Mouse (Mus musculus) small intestine, adult 2 months (tissue): Measurements from ENCODE around the gene Inpp5a. TPM values are rescaled to one million over a fixed set of nuclear protein-coding genes. Genes with fewer than 3 reads are reported as not detected.

ENCODE experiments used
- H3K27ac ChIP-seq: fragments of 200-500 bp; 2 replicates; pipeline ENCODE4 v1.5.1; 2012; ENCODE audit warnings: low read depth, low read length, control low read depth, inconsistent platforms; ENCODE audit not compliant: insufficient read depth
- H3K27me3 ChIP-seq: fragments of 200-500 bp; 2 replicates; pipeline ENCODE4 v1.6.1; 2012; ENCODE audit warnings: mild to moderate bottlenecking, moderate library complexity, low read length, inconsistent platforms; ENCODE audit not compliant: control insufficient read depth, insufficient read depth
- H3K36me3 ChIP-seq: fragments of 200-500 bp; 2 replicates; pipeline ENCODE4 v1.6.1; 2012; ENCODE audit warnings: mild to moderate bottlenecking, low read length, control low read depth, inconsistent platforms; ENCODE audit not compliant: control insufficient read depth, insufficient read depth
- H3K4me1 ChIP-seq: fragments of 200-500 bp; 2 replicates; pipeline ENCODE4 v1.6.1; 2012; ENCODE audit warnings: low read length, inconsistent platforms, mixed read lengths; ENCODE audit not compliant: control insufficient read depth, insufficient read depth, insufficient read length
- H3K4me3 ChIP-seq: fragments of 200-500 bp; 2 replicates; pipeline ENCODE4 v1.5.1; 2012; ENCODE audit warnings: low read depth, mild to moderate bottlenecking, control low read depth, inconsistent platforms, low read length, moderate library complexity
- CTCF ChIP-seq: fragments of 200-500 bp; IDR thresholded peaks from 2 replicates; pipeline ENCODE4 v1.5.1; 2012; ENCODE audit warnings: low read depth, mild to moderate bottlenecking, control low read depth, inconsistent platforms, low read length, moderate library complexity, mixed read lengths; ENCODE audit not compliant: insufficient replicate concordance, insufficient read length; ENCODE audit errors: extremely low read depth
- POLR2A ChIP-seq: fragments of 200-500 bp; IDR thresholded peaks from 2 replicates; pipeline ENCODE4 v1.6.1; 2012; ENCODE audit warnings: low read depth, mild to moderate bottlenecking, control low read depth, inconsistent platforms, low read length, moderate library complexity
- WGBS: fragments of 180-500 bp; shearing (Covaris S2); methylation state at CpG from one replicate; pipeline ENCODE4 v1.1.7; 2018; 5-methylcytosine and 5-hydroxymethylcytosine counted together
- polyA plus RNA-seq: library from polyadenylated mRNA; depleted of rRNA; stranded (reverse); fragments of >200 nt; gene quantifications from 2 replicates; pipeline ENCODE4 v1.2.3, GENCODE M21; 2012

Inpp5a gene
- polyA plus RNA-seq, 1 experiment = 56.6 TPM

GRCm38 (mm10) chr7:139392106-139392505, 3.2 kb downstream of the Inpp5a start:
- H3K4me3 ChIP-seq = no peak overlapping the region
- no peak for TF ChIP-seq POLR2A
- no peak for TF ChIP-seq CTCF
- peaks cover 22% of the 10 kb centered on the region for H3K4me1 ChIP-seq
- no peaks in the 10 kb centered on the region; the same call in 1 of the 2 replicates for H3K36me3 ChIP-seq
- H3K27me3 ChIP-seq = no peaks in the 10 kb centered on the region
- WGBS = 90% methylated on average over 2 of the region's 2 CpGs
- H3K27ac ChIP-seq = no peak overlapping the region

GRCm38 (mm10) chr7:139392691-139393235, 3.9 kb downstream of the Inpp5a start:
- no peaks in the 10 kb centered on the region; the same call in 1 of the 2 replicates for H3K36me3 ChIP-seq
- no peak overlapping the region for H3K4me3 ChIP-seq
- H3K27me3 ChIP-seq = no peaks in the 10 kb centered on the region
- 71% methylated on average over 6 of the region's 6 CpGs for WGBS
- peak overlapping the region; percentile 26; the same call in 1 of the 2 replicates for H3K27ac ChIP-seq
- TF ChIP-seq CTCF (no peak), POLR2A (no peak)
- H3K4me1 ChIP-seq = peaks cover 28% of the 10 kb centered on the region

GRCm38 (mm10) chr7:139397521-139397920, 8.6 kb downstream of the Inpp5a start:
- Histone ChIP-seq H3K27ac (no peak overlapping the region), H3K4me1 (peaks cover 60% of the 10 kb centered on the region), H3K36me3 (no peaks in the 10 kb centered on the region; the same call in 1 of the 2 replicates), H3K27me3 (no peaks in the 10 kb centered on the region), H3K4me3 (no peak overlapping the region)
- 32% methylated on average over 8 of the region's 8 CpGs for WGBS
- TF ChIP-seq CTCF (no peak), POLR2A (no peak)

- 58% methylated on average over 5 of the region's 5 CpGs for WGBS
- H3K4me1 ChIP-seq = peaks cover 59% of the 10 kb centered on the region
- H3K36me3 ChIP-seq = no peaks in the 10 kb centered on the region; the same call in 1 of the 2 replicates
- no peak overlapping the region for H3K27ac ChIP-seq
- TF ChIP-seq CTCF (no peak), POLR2A (no peak)
- H3K27me3 ChIP-seq = no peaks in the 10 kb centered on the region
- H3K4me3 ChIP-seq = no peak overlapping the region
These were observed 9.2 kb downstream of the Inpp5a start for GRCm38 (mm10) chr7:139398111-139398510.

GRCm38 (mm10) chr7:139398530-139399021, 9.7 kb downstream of the Inpp5a start:
- WGBS = 21% methylated on average over 6 of the region's 6 CpGs
- TF ChIP-seq CTCF (no peak), POLR2A (no peak)
- H3K36me3 ChIP-seq = no peaks in the 10 kb centered on the region; the same call in 1 of the 2 replicates
- no peak overlapping the region for H3K4me3 ChIP-seq
- no peaks in the 10 kb centered on the region for H3K27me3 ChIP-seq
- peaks cover 59% of the 10 kb centered on the region for H3K4me1 ChIP-seq
- H3K27ac ChIP-seq = peak overlapping the region; percentile 14; the same call in 1 of the 2 replicates

GRCm38 (mm10) chr7:139399572-139399971, 10.7 kb downstream of the Inpp5a start:
- Histone ChIP-seq H3K4me1 (peaks cover 59% of the 10 kb centered on the region), H3K27ac (0 out of 2 replicates have a peak overlapping the region, but pooled peaks have one; percentile 4), H3K36me3 (no peaks in the 10 kb centered on the region; the same call in 1 of the 2 replicates), H3K4me3 (no peak overlapping the region), H3K27me3 (no peaks in the 10 kb centered on the region)
- TF ChIP-seq POLR2A = no peak
- TF ChIP-seq CTCF = no peak
- WGBS = 27% methylated on average over 4 of the region's 4 CpGs

- TF ChIP-seq CTCF (no peak), POLR2A (no peak)
- peaks cover 59% of the 10 kb centered on the region for H3K4me1 ChIP-seq
- H3K27me3 ChIP-seq = no peaks in the 10 kb centered on the region
- WGBS = 40% methylated on average over 11 of the region's 11 CpGs
- peaks cover 1% of the 10 kb centered on the region for H3K36me3 ChIP-seq
- H3K27ac ChIP-seq = peak overlapping the region; percentile 37
- H3K4me3 ChIP-seq = no peak overlapping the region
These were observed 11.2 kb downstream of the Inpp5a start for GRCm38 (mm10) chr7:139399977-139400685.
